Mouse (Mus musculus): Measurements from ENCODE around the gene Fancc. TPM values are rescaled to one million over a fixed set of nuclear protein-coding genes. Genes with fewer than 3 reads are reported as not detected.

The Fancc gene
- polyA plus RNA-seq, 1 experiment from 2014 or later, result 23.7 TPM

DNA sequence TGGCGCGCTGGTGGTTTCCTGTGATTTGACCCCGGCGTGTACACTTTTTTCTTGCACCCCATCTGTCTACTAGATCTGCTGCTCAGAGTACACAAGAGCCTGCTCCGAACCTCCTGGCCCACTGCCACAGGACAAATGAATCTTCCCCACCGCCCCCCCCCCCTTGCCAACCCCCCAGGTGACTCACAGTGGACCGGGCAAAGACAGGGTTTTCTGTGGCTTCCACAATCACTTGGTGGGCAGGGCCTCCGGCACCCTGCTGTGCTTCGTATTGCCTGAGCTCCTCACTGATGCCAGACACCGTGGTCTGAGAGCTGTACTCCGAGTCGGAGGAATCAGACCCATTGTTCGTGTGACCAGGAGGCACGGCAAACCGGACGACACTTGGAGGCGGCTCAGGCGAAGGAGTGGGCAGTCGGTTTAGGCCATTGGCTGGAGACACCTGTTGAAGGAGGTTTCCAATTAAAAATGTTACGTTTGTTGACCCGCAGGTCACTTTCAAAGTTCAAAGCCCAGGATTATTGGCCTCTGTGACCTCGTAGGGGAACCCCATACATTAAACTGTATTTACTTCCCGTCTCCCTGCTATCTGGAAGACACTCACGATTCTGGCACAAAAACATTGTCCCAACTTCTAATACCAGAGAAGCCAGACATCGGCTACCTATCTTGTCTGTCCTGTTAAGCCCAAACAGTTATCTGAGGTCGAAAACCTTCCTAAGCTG lies 16.5 kb upstream of the Fancc start:
- H3K9me3 ChIP-seq, result no peaks in the 10 kb centered on the region
- H3K36me3 ChIP-seq, result peaks cover 90% of the 10 kb centered on the region
- no peak overlapping the region for H3K9ac ChIP-seq
- H3K27me3 ChIP-seq, result no peaks in the 10 kb centered on the region
- peaks cover 11% of the 10 kb centered on the region; the same call in 1 of the 2 replicates for H3K4me1 ChIP-seq
- ATAC-seq (ENCODE audit: insufficient number of reproducible peaks, insufficient read depth, low FRiP score, low TSS enrichment), result no peak
- peak overlapping the region; percentile 6; the same call in 1 of the 2 replicates for H3K27ac ChIP-seq
- H3K4me2 ChIP-seq (replicated peaks), result no peak overlapping the region
- H3K4me3 ChIP-seq, result no peak overlapping the region
- 77% methylated on average over 26 of the region's 26 CpGs for whole genome bisulfite sequencing

DNA sequence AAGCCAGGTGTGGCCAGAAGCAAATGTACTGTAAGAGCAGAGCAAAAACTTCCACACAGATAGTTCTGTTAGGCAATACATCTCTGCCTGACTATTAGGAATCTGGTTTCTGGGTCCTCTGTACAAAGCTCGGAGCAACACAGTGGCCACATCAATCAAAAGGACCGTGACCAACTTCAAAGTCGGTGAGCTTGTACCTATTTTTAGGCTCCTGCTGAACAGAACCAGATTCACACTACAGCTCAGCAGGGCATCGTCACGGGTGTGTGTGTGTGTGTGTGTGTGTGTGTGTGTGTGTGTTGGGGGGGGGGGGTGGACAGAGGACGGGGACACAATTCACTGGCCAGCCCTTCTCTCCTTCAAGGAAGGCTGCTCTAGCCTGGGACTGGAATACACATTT lies 15.3 kb upstream of the Fancc start:
- Histone ChIP-seq H3K36me3 (peaks cover 88% of the 10 kb centered on the region), H3K27ac (no peak overlapping the region), H3K4me2 (replicated peaks) (no peak overlapping the region), H3K27me3 (no peaks in the 10 kb centered on the region), H3K9ac (no peak overlapping the region), H3K4me1 (peaks cover 11% of the 10 kb centered on the region; the same call in 1 of the 2 replicates), H3K4me3 (no peak overlapping the region), H3K9me3 (no peaks in the 10 kb centered on the region)
- ATAC-seq (ENCODE audit: insufficient number of reproducible peaks, insufficient read depth, low FRiP score, low TSS enrichment), result no peak
- WGBS, result 57% methylated on average over 5 of the region's 6 CpGs

DNA sequence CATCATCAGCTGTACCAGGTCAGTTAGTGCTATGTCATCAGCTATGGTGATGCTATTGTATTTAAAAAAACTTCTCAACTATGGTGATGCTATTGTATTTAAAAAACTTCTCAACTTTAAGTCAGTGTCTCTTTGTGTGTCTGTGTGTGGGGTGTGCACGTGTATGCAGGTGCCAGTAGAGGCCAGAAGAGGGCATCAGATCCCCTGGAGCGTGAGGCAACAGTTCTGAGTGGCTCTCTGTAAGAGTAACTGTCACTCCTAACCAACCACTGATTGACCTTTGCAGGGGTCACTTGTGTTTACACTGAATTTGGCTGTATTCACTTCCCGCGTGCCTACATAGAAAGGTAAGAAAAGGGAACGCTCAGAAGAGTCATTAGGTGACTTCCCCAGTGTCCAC lies 10.7 kb upstream of the Fancc start:
- WGBS, result 83% methylated on average over 5 of the region's 5 CpGs
- ATAC-seq (ENCODE audit: insufficient number of reproducible peaks, insufficient read depth, low FRiP score, low TSS enrichment), result no peak
- Histone ChIP-seq H3K4me2 (replicated peaks) (no peak overlapping the region), H3K9me3 (no peaks in the 10 kb centered on the region), H3K4me1 (no peaks in the 10 kb centered on the region), H3K9ac (no peak overlapping the region), H3K27ac (no peak overlapping the region), H3K27me3 (no peaks in the 10 kb centered on the region), H3K4me3 (no peak overlapping the region), H3K36me3 (peaks cover 51% of the 10 kb centered on the region)

DNA sequence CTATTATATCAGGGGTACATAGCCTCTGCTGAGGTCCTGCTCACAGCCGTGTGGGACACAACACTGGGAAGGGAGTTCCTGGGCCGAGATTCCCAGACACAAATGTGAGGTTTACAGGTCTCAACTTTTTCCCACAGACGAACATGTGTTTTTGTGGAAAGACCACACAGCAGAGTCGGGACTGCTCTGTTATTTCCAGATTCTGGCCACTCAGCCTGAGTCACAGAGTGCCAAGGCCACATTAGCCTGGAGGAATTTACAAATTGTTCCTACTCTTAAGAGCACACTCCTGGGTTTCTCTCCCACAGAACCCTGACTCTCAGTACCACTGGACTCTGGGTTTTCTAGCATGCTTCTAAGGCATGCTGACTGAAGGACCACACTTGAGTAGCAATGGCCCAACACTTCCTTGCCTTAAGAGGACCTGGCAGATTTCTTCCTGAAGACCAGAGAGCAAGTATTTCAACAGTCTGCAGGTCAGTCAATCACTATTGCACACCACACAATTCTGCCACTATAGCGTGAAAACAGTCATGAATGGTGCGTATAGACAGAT lies 10.0 kb upstream of the Fancc start:
- H3K4me1 ChIP-seq, result no peaks in the 10 kb centered on the region
- H3K36me3 ChIP-seq, result peaks cover 43% of the 10 kb centered on the region
- no peak overlapping the region for H3K27ac ChIP-seq
- no peak for ATAC-seq (ENCODE audit: insufficient number of reproducible peaks, insufficient read depth, low FRiP score, low TSS enrichment)
- WGBS, result 85% methylated on average over 6 of the region's 6 CpGs
- H3K9ac ChIP-seq, result no peak overlapping the region
- H3K4me3 ChIP-seq, result no peak overlapping the region
- H3K9me3 ChIP-seq, result no peaks in the 10 kb centered on the region
- no peak overlapping the region for H3K4me2 ChIP-seq (replicated peaks)
- no peaks in the 10 kb centered on the region for H3K27me3 ChIP-seq

DNA sequence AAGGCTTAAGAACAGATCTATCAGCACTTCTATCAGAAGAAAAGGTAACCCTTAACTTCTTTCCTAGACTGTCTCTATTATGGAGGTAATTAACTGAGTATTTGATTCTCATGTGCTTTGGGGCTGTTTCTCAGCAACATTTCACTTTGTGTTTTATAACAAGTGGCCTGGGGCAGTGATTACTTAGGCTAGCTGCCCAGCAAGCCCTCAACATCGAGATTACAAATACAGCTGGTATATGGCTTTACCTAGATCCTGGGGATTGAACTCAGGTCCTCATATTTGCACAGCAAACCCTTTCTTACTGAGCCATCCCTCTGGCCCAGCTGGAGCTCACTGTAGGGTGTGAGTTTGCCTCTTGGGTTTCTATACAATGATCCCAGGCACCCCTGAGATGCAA lies 9.3 kb upstream of the Fancc start:
- H3K9me3 ChIP-seq, result no peaks in the 10 kb centered on the region
- H3K4me1 ChIP-seq, result no peaks in the 10 kb centered on the region
- WGBS, result 52% methylated on average over 1 of the region's 1 CpGs
- H3K27ac ChIP-seq, result no peak overlapping the region
- H3K9ac ChIP-seq, result no peak overlapping the region
- H3K4me3 ChIP-seq, result no peak overlapping the region
- ATAC-seq (ENCODE audit: insufficient number of reproducible peaks, insufficient read depth, low FRiP score, low TSS enrichment), result no peak
- peaks cover 36% of the 10 kb centered on the region for H3K36me3 ChIP-seq
- no peaks in the 10 kb centered on the region for H3K27me3 ChIP-seq
- H3K4me2 ChIP-seq (replicated peaks), result no peak overlapping the region

DNA sequence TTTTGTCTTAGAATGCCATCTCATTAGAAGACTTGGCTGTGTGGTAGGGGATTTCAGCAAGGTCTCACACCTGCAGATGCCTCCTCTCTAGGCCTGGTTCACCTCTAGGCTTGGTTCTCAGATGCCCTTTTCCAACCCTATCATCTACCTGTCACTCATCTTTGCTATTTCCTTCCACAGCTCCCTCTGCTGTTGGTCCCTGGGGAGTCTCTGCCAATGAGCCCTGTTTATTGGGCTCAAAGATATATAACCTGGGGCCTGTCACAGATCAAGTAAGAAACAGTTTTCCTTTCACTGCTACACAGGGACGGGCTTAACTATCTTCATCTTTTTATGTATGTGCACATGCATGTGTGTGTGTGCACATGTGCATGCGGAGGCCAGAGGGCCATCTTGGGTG lies 5.3 kb upstream of the Fancc start:
- H3K9me3 ChIP-seq, result no peaks in the 10 kb centered on the region
- no peak overlapping the region for H3K4me3 ChIP-seq
- H3K4me2 ChIP-seq (replicated peaks), result no peak overlapping the region
- H3K27me3 ChIP-seq, result no peaks in the 10 kb centered on the region
- H3K4me1 ChIP-seq, result no peaks in the 10 kb centered on the region
- 96% methylated on average over 2 of the region's 2 CpGs for WGBS
- H3K27ac ChIP-seq, result no peak overlapping the region
- no peak for ATAC-seq (ENCODE audit: insufficient number of reproducible peaks, insufficient read depth, low FRiP score, low TSS enrichment)
- no peak overlapping the region for H3K9ac ChIP-seq
- H3K36me3 ChIP-seq, result peaks cover 5% of the 10 kb centered on the region; the same call in 1 of the 2 replicates

- Histone ChIP-seq H3K27ac (no peak overlapping the region), H3K4me3 (no peak overlapping the region), H3K9me3 (no peaks in the 10 kb centered on the region), H3K4me1 (peaks cover 7% of the 10 kb centered on the region), H3K9ac (no peak overlapping the region), H3K36me3 (no peaks in the 10 kb centered on the region), H3K4me2 (replicated peaks) (no peak overlapping the region), H3K27me3 (no peaks in the 10 kb centered on the region)
- whole genome bisulfite sequencing, result 88% methylated on average over 2 of the region's 2 CpGs
- no peak for ATAC-seq (ENCODE audit: insufficient number of reproducible peaks, insufficient read depth, low FRiP score, low TSS enrichment)
Observed at GRCm38 (mm10) chr13:63499489-63499888, 2.4 kb upstream of the Fancc start.

GRCm38 (mm10) chr13:63487707-63488042 lies 9.4 kb downstream of the Fancc start:
- Histone ChIP-seq H3K36me3 (no peaks in the 10 kb centered on the region), H3K9me3 (no peaks in the 10 kb centered on the region), H3K4me1 (0 out of 2 replicates have a peak, but pooled peaks cover 13% of the 10 kb centered on the region), H3K9ac (no peak overlapping the region), H3K27me3 (no peaks in the 10 kb centered on the region), H3K27ac (no peak overlapping the region), H3K4me3 (no peak overlapping the region), H3K4me2 (replicated peaks) (no peak overlapping the region)
- no peak for ATAC-seq (ENCODE audit: insufficient number of reproducible peaks, insufficient read depth, low FRiP score, low TSS enrichment)
- WGBS, result 52% methylated on average over 7 of the region's 7 CpGs

DNA sequence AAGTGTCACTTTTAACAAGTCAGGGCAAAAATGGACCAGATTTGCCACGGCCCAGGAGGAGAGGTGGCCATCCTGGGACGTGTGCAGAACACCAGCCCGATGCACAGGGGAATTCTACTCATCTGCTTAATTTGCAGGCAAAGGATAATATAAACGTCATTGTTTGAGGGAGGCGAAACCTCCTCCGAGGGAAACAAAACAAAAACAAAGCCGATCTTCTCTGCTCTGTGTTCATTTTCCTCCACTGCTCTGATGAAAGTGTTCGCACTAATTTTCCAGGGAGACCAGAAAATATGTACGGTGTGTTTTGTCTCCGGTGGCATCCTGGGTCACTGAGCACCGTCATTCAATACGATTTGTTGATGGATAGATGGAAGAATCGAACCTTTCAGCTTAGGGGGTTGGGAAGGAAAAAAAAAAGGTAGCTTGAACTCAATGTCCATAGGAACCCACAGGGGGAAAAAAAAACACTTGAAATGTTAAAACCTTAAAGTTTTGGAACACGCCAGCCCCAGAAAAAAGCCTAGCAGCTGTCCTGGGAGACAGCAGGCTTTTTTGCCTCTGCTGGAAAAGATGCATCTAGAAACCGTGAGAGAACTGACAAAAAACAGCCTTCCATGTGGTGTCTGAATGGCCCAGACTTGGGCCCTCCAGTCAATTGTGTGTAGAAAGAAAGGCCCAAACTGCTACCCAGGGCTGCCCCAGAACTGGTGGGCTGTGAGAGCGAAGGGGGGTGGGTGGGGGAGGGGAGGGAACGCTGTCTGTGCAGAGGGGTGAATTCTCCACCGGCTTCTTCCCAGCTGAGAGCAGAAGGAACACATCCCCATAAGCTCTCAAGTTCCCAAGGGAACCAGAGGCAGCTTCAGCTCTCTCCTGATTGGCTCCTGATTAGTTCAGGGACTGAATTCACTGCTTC lies 10.0 kb downstream of the Fancc start:
- 15% methylated on average over 18 of the region's 18 CpGs for WGBS
- Histone ChIP-seq H3K27ac (no peak overlapping the region), H3K27me3 (no peaks in the 10 kb centered on the region), H3K36me3 (no peaks in the 10 kb centered on the region), H3K9ac (no peak overlapping the region), H3K4me2 (replicated peaks) (peak overlapping the region; percentile 18; the same call in 1 of the 2 replicates), H3K4me3 (no peak overlapping the region), H3K4me1 (0 out of 2 replicates have a peak, but pooled peaks cover 13% of the 10 kb centered on the region), H3K9me3 (no peaks in the 10 kb centered on the region)
- ATAC-seq (ENCODE audit: insufficient number of reproducible peaks, insufficient read depth, low FRiP score, low TSS enrichment), result peak; percentile 52

- no peaks in the 10 kb centered on the region for H3K36me3 ChIP-seq
- 74% methylated on average over 8 of the region's 8 CpGs for WGBS
- H3K4me3 ChIP-seq, result no peak overlapping the region
- no peaks in the 10 kb centered on the region for H3K9me3 ChIP-seq
- no peak for ATAC-seq (ENCODE audit: insufficient number of reproducible peaks, insufficient read depth, low FRiP score, low TSS enrichment)
- no peak overlapping the region for H3K27ac ChIP-seq
- H3K27me3 ChIP-seq, result no peaks in the 10 kb centered on the region
- H3K4me2 ChIP-seq (replicated peaks), result no peak overlapping the region
- 0 out of 2 replicates have a peak, but pooled peaks cover 4% of the 10 kb centered on the region for H3K4me1 ChIP-seq
- no peak overlapping the region for H3K9ac ChIP-seq
Observed at GRCm38 (mm10) chr13:63475356-63475755, 21.7 kb downstream of the Fancc start.

DNA sequence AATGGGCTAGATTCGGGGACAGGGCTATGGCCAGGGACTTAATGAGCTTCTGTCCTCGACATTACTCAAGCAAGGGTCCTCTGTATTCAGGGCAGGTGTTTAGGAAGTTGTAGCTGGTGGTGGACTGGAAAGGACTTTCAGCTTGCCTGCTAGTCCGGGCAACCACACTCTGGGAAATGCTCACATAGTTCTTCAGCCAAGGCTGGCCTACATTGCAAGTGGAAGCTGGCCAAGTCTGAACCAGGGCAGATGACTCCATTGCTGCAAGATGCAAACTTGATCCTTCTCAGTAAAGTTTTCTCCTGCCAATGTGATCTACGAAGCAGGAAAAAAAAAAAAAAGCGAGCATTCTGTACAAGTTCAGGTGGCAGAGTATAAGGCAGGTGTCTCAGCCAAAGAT lies 44.2 kb downstream of the Fancc start:
- H3K27me3 ChIP-seq, result no peaks in the 10 kb centered on the region
- H3K4me2 ChIP-seq (replicated peaks), result no peak overlapping the region
- WGBS, result 79% methylated on average over 5 of the region's 5 CpGs
- no peak overlapping the region for H3K9ac ChIP-seq
- peaks cover 8% of the 10 kb centered on the region for H3K4me1 ChIP-seq
- H3K9me3 ChIP-seq, result no peaks in the 10 kb centered on the region
- no peak for ATAC-seq (ENCODE audit: insufficient number of reproducible peaks, insufficient read depth, low FRiP score, low TSS enrichment)
- no peaks in the 10 kb centered on the region for H3K36me3 ChIP-seq
- H3K27ac ChIP-seq, result no peak overlapping the region
- H3K4me3 ChIP-seq, result no peak overlapping the region

DNA sequence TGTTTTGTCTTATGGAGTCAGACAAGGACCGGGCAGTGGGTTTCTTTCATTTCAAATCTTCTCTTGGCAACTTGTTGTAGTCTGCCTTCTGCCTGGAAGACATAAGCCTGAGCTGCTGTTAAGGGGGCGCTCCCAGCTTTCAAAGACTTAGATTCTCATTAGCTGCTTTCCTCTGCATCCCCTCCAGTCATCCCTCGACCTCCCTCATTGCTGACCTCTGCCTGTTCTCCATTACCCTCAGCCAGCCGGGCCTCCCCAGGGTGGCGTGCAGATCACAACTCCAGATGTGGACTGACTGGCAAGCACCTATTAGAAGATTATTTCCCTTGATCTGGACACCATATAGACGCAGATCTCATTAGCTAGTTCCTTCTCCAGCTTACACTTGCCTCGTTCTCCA lies 45.9 kb downstream of the Fancc start:
- Histone ChIP-seq H3K9me3 (no peaks in the 10 kb centered on the region), H3K27ac (no peak overlapping the region), H3K4me2 (replicated peaks) (no peak overlapping the region), H3K4me1 (peaks cover 8% of the 10 kb centered on the region), H3K9ac (no peak overlapping the region), H3K36me3 (no peaks in the 10 kb centered on the region), H3K27me3 (no peaks in the 10 kb centered on the region), H3K4me3 (no peak overlapping the region)
- no peak for ATAC-seq (ENCODE audit: insufficient number of reproducible peaks, insufficient read depth, low FRiP score, low TSS enrichment)
- WGBS, result 15% methylated on average over 7 of the region's 7 CpGs

Measured in embryonic facial prominence, embryonic 12.5 days (tissue).